Mouse (Mus musculus) E14TG2a.4 (cell line): ENCODE results near the gene Fnip2.

Source experiments
- CTCF ChIP-seq: conservative IDR thresholded peaks from 2 replicates; pipeline ENCODE4 v1.5.1; 2014; ENCODE audit warnings: low read length
- NANOG ChIP-seq: IDR thresholded peaks from 2 replicates; pipeline ENCODE4 v1.6.1; 2014; ENCODE audit warnings: borderline replicate concordance, low read length, mixed read lengths
- POU5F1 ChIP-seq: IDR thresholded peaks from 2 replicates; pipeline ENCODE4 v1.6.1; 2014; ENCODE audit warnings: low read length, borderline replicate concordance

DNA sequence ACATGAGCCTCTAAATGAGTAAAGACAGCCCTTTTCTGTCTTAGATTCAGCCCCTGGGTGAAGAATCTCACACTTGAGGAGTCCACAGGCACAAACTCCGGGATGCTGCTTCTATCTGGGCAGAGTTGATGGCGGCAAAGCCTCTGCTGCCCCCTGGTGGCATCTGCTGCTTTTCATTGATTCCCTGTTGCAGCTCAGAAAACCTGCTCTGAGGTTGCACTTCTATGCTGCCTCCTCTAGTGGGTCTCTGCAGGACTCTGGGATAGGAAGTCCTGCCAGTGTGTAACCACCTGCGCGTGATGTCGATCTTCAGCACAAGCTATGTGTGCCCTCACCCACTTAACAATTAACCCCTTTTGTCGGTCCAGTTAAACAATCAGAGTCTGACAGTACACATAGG is 19.2 kb upstream of the Fnip2 start:
- TF ChIP-seq CTCF (peak; percentile 96), POU5F1 (no peak), NANOG (no peak)
